Mouse (Mus musculus): ENCODE results near the gene Znhit2.
"Not testable (repeated sequence)": the region's sequence is repeated elsewhere in the genome, so short reads cannot be mapped to it uniquely, and the experiment has no call there.

The Znhit2 gene

DNA sequence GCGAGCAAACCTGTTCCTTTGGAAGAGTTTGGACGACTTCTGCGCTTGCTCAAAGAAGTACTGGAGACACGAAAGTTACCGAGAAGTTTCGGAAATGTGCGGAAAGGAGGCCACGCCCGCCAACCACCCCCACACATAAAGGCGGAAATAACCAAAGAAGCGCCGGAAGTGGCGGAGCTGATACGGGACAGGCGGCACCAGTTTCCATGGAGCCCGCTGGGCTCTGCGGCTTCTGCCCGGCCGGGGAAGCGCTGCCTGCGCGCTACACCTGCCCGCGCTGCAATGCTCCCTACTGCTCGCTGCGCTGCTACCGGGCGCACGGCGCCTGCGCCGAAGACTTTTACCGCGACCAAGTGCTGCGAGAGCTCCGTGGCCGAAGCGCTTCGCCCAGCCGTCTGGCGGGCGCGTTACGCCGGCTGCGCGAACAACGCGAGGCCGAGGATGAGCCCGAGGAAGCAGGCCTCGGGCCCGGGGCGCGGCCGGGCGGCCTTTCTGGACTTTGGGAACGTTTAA lies at the start of gene Znhit2:
Znhit2 (plus strand) TSS at position 172 of the 513 bp plus-strand sequence.
- DNase-seq, result peak; percentile 96

DNA sequence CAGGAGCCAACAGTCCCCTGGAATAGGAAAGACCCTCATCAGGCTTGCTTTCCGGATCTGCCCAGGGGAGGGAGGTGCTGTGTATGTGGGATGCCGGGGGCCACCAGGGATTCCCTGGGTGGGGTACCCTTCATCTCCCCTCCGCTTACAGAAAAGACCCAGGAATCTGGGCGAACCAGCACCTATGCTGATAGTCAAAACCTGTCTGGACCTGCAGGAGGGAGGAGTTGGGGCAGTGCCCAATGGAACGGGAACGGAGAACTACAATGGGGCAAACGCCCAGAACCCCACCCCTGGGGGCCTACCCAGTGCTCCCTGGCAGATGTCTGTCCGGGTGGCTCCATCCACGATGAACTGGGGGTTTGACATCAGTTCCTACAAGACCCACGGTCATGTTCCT lies 47.3 kb upstream of the Znhit2 start:
- DNase-seq, result no peak

DNA sequence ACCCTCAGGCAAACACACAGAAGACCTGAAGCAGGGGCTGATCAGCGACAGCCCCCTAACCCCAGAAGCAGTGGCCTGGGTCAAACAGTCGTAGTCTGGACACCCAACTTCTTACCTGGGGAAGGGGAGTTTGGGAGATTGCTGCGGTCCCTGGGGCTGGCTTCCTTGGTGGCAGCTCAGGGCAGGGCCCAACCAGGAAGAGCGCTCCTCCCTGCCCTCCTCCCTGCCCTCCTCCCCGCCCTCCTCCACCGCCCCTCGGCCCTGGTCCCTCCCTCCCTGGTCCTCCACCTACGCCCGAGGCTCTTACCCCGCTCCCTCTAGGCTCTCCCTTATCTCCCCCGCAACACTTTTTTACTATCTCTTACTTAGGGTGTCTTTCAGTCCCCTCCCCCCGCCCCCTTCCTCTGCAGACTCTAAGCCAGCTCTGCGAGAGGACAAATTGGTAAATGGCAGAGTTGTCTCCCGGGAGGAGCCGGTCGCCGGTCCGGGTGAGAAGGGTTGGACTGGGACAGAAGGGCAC lies 45.9 kb upstream of the Znhit2 start:
- peak; percentile 35 for DNase-seq

DNA sequence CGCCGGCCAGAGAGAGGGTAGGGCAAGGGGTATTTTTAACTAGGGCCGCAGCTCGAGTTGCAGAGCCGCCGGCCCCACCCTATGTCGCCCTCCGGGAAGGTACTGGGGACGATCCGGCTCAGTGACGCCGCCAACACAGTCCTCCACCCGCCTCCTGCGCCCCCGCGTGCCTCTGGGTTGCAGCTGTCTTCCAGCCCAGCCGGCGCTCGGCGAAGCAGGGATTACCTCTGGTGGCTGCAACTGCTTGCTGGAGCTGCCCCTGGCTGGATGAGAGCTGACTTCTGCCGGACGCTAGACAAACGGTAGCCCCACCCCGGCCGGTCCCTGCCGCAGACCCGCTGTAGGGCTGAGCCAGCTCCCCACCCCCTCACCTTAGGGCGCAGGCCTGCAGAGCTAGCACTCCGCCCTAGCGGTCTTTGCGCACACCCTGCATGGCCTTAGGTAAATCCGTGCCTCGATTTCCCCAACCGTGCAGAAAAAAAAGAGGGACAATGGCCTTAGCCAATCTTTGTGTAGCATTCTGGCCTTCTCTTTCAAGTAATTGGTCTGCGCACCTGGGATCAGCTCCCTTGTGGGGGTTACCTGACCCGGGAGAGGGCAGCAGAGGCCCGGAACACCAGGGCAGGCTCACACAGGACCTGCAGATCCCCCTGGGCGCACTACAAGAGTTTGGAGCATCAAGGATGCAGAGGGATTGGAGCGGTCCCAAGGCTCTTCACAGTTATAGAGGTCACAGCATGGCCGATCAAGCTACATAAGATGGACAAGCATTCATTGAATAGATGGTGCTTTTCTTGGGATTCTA lies 45.3 kb upstream of the Znhit2 start, which contains the start of gene Capn1:
Capn1 (minus strand) TSS at position 387 of the 805 bp plus-strand sequence.
- peak; percentile 62 for DNase-seq

DNA sequence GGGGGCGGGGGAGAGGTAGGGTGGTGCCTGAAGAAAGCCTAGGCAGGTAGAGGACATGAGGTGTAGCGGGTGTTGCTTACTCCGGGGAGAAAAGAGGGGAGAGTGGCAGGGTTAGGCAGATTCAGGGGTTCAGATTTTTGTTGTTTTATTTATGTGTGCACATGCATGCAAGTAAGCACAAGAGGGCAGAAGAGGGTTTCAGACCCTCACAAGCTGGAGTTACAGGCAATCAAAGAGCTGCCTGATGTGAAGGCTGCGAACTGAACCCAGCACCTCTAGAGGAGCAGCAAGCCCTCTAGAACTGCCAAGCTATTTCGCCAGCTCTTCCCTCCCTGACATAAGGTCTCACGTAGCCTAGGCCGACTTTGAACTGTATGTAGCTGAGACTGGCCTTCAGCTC lies 44.5 kb upstream of the Znhit2 start:
- DNase-seq, result no peak

DNA sequence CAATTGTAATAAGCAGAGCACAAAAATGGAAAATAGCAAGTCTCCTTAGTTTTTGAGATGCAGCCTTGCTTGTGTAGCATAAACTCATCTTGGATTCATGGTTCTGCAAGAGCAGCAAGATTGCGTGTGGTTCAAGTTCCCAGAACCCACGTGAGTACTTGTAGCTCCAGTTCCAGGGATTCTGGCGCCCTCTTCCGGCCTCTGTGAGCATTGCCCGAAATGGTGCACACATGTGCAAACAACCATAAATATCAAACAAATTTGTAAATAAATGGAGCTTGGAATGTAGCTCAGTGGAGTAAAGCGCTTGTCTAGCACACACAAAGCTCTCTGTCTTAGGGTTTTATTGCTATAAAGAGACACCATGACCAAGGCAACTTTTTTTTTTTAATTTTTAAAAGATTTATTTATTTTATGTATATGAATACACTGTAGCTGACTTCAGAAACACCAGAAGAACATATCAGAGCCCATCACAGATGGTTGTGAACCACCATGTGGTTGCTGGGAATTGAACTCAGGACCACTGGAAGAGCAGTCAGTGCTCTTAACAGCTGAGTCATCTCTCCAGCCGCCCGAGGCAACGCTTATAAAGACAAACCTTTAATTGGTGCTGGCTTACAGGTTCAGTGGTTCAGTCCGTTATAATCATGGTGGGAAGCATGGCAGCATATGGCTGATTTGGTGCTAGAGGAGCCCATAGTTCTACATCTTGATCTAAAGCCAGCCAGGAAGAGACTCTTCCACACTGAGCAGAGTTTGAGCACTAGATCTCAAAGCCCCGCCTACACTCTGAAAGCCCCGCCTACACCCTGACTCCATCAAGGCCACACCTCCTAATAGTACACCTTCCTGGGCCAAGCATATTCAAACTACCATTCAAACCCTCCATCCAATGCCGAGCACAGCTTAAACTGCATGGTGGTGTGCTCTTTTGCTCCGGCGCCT lies 42.6 kb upstream of the Znhit2 start:
- DNase-seq, result peak; percentile 84

DNA sequence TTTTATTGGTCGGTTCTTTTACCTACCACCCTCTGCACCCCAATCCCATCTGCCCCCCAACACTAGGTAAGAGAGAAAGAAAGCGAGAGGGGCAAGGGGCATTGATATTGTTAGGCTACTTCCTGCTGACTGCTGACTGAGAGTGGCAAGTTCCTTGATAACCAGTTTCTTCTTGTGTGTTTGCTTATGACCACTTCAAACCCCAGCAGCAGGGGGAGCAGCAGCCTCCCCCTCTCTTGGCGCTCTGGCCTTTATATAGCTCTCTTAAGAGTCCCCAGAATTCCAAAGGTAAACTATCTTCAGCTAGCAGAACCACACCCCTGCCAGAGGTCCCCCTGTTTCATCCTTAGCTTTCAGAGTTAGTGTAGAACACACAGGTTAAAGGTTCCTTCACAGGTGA lies 40.7 kb upstream of the Znhit2 start:
- DNase-seq, result no peak

DNA sequence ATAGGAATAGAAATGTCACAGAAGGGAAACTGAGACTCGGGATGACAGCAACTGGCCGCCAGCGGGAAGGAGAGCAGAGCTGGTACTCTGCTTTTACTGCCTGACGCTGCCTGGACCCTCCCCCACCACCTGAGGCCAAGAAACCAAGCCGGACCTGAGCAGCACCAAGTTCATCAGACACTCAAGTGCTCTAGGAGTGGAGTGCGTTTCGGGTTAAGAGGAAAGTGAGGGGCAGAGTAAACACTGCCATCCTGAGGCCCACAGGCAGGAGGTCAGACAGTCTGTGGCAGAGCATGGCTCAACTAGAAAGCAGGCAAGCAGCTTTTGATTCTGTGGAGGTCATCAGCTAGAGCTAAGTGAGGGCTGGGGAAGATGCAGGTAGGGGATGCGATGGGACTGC lies 37.9 kb upstream of the Znhit2 start:
- no peak for DNase-seq

DNA sequence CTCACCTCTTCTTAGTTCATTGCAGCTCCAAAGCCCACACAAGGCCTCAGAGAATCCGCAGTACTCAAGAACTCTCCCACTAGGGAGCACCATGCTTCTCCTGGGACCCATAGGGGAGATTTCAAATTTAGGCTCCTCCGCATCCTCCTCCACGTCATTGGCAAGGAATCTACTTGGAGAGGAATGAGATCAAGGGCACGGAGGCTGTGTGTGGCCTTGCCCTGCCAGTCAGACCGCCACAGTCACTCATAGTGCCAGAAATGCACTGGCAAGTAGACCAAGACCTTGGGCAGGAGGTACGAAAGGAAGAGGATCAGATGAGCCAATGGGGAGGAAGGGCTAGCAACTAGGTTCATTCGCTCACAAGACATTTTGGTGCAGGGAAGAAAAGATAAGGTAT lies 37.1 kb upstream of the Znhit2 start:
- no peak for DNase-seq

DNA sequence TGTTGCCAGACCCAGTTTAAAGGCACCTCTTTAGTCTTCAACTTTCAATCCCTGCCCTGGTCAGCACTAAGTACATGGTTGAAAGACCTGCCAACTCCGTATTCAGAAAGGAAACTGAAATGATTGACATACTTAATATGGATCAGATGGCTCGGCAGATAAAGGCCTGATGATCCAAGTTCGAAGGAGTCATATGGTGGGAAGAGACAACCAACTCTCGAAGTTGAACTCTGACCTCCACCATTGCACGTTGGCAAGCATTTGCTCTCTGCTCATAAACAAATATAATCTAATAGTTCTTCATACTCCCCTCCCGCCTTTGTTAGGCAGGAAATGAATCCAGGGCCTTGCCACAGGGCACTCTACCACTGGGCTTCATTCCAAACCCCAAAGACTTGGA lies 32.0 kb upstream of the Znhit2 start:
- DNase-seq, result no peak

DNA sequence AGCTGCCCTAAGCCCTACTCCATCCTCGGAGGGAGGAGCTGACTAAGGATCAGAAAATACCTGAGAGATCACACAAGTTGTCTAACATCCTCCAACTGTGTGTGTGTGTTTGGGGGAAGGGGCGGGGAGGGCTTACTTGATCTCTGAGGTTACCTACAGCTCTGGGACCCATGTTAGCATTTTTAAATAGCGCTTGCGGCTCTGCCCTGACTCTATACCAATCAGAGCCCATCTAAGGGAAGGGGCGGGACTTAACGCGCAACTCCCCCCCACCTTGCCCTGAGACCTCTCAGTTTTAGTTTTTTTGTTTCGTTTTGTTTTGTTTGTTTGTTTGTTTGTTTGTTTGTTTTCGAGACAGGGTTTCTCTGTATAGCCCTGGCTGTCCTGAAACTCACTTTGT lies 31.6 kb upstream of the Znhit2 start:
- no peak for DNase-seq

DNA sequence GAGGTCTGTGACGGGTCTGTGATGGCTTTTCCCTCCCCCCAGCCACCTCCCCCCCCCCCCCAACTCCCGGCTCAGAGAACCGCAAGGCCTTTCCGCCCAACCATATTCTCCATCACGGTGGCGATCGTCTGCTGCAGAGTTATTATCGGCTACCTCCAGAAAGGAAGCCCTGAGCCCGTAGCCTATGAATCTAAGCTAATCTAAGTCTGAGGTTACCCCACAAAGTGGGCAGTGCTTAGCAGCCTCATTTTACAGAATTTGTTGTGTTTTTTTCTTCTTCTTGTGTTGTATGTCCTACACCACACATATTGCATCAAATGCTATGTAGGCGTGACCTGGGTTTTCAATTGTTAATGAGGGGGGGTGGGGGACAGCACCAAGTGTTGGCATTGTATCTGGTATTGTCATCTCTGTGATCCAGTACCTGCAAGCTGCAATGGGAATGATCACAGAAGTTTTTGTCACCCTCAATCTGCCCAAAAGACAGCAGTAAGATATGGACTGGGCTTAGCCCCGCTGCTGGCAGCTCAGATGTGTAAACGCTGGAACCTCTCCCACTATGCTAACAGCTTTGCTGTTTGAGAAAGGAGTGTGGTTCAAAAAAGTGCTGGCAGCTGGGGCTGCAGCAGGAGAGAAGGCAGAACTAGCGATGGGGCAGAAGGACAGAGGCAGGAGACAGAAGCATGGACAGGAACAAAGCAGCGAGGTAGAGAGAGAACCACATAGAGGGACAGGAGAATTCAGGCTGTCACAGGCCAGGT lies 30.3 kb upstream of the Znhit2 start:
- no peak for DNase-seq

DNA sequence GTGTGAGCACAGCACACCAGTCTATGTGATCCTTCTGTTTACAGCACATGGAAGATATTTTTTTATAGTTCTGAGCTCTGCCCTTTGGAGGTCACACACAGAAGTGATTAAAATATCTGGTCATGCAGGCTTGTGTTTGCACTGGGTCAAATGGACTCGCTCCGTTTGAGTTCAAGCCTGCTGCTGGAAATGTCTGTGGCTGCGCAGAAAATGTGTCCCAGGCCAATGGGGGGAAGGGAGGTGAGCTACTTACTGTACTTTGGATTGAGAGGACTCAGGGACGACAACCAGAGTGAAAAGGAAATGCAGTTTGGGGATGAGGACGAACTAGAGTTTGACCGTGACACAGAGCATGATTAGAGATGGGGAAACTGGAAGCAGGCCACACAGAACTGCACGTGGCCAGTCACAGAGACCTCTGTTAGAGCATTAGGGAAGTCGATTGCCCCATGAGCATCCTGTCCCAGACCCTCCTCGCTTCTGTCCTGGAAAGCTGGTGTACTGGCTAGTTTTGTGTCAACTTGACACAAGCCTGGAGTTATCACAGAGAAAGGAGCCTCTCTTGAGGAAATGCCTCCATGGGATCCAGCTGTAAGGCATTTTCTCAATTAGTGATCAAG lies 24.9 kb upstream of the Znhit2 start:
- DNase-seq, result no peak

DNA sequence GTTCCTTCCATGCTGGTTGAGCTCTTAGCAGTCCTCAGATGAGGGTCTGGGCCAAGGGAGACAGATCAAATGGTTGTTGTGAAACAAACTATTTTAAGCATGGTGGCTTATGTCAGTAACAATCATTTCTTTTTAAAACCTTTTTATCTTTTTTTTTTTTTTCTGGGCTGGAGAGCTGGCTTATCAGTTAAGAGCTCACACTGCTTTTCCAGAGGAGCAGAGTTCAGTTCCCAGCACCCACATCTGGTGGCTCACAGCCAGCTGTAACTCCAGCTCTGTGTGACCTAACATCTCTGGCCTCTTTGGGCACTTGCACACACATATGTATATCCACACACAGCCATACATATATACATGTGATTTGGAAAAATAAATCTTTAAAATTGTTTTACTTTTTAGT lies 23.3 kb upstream of the Znhit2 start:
- DNase-seq, result no peak

DNA sequence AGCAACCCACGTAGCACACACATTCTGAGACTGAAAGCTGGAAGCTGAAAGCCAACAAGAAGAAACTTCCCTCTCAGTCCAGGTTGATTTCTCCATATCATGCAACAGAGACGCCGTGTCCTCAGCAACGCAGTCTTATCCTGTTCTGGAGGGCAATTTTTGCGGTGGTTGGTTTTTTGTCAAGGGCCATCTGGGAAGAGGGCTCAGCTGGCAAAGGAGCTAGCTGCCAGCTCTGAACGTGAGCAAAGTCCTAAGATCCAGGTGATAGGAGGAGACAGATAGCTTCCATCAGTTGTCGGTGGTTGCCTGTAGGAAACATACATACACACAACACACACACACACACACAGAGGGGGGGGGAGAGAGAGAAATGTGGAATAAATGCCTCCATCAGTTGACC lies 22.7 kb upstream of the Znhit2 start:
- no peak for DNase-seq

DNA sequence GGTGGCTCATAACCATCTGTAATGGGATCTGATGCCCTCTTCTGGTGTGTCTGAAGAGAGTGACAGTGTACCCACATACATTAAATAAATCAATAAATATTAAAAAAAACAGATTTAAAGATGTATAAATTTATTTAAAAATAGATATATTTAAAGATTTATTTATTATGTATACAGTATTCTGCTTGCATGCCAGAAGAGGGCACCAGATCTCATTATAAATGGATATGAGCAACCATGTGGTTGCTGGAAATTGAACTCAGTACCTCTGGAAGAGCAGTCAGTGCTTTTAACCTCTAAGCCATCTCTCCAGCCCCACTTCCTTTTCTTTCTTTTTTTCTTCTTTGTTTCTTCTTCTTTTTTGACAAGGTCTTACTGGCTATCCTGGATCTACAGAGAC lies 21.0 kb upstream of the Znhit2 start:
- DNase-seq, result no peak

DNA sequence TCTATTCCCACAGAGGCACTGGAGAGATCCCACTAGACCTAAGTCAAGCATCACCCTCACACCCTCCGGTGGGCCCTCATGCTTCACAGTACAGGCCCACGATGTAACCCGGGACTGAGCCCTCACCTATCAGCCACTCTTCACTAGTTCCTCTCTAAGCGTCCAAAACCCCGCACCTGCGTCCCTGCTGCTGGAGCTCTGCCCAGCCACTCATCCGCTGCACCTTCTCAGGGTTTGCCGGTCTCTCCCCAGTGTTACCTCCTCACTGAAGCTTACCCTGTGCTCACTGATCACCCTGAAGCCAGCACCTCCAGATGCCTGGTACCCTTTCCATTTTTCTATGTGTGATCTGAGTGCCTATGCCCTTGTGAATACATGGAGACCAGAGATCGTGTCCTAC lies 18.7 kb upstream of the Znhit2 start:
- DNase-seq, result peak; percentile 4

DNA sequence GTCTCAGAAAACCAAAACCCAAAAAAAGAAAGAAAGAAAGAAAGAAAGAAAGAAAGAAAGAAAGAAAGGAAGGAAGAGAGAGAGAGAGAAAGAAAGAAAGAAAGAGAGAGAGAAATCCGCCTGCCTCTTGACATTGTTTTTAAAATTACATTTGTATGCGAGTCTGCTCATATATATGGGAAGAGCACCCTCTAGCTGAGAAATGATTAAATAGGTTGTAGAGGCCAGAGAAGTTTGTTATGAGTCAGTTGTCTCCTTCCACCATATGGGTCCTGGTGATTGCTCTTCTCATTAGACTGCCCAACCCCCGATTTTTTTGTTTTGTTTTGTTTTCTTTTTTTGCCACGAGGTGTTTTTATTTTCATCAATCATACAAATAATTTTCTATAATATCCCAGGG lies 16.9 kb upstream of the Znhit2 start:
- DNase-seq, result not testable (repeated sequence)

DNA sequence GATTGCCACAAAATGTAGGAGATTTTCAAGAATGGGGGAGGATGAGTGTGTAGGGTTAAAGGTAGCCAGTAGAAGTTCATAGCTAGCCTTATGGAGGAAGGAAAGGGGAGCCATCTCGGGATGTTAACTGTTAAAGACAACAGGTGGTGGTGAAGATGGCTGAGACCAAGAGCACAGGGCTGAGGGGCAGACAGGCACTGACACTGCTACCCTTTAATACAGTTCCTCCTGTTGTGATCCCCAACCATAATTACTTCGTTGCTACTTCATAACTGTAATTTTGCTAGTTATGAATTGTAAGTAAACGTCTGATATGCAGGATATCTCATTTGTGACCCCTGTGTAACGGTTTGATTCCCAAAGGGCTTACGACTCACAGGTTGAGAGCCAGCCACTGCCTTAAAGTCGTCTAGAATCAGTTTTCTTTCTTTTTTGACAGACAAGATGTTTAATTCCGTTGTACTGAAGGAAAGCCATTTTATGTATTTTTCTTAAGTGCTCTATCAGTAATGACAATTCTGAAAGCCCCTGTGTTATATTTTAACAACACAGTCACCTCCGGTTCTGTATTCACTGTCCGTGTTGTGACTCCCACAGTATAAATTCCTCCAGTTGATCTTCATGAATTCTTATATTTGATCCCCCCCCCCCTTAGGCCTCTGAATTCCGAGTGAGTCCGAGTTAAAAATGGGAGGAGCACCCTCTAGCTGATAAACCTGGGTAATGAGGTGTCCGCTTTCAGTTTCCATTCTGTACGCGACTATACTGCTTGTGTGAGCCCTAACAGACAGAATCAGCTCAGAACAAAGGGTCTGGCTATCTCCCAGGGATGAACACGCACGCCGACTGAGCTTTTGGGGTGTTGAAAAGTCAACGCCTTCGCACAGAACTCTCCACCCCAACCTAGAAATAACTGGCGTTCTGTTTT lies 15.4 kb upstream of the Znhit2 start:
- DNase-seq, result no peak

DNA sequence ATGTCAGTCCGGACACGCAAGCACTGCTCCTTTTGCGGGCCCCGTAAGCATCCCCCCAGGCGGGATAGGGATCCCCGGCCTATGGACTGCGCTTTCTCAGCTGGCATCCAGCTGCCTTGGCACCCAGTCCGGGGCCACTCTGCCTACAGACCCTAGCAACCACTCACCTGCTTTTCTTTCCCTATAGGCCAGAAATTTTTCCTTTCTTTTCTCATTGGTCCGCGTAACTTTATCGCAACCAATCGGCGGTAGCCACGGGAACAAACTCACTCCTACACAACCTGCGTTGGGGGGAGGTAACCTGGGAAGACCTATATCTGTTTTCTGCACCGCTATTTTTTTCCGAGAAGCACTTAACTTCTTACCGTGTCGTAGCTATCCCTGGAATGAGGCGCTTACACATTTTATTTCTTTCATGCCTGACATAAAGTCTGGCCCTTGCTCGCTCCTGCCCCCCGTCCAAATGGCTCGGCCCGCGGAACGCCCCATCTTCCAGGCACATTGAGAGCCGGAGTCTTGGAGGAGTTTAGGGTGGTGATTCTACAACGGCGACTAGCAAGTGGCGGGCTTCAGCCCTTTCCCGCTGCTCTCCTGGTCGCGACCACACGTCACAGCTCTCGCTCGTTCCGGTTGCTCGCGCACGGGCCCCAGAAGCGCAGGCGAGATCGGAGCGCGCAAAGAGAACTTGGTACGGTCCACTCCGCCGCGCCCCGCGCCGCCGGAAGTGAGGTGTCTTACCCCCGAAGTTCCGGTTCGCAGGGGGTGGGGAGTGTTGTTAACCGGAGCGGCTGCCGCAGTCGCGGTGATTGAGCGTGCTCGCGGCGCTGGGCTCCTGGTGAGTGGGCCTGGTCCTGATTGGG lies 14.5 kb upstream of the Znhit2 start, which contains the start of gene Syvn1:
Syvn1 (plus strand) TSS at position 283 of the 860 bp plus-strand sequence.
- DNase-seq, result peak; percentile 95

All from kidney, adult 11 months (tissue).